Mouse (Mus musculus): ENCODE results near the gene Mapk1ip1l.

- TF ChIP-seq POLR2A (IDR thresholded peaks at IDR 0.05; ENCODE audit: extremely low read depth, insufficient read depth, low read length) (no peak), CTCF (IDR thresholded peaks at IDR 0.05; ENCODE audit: low read depth, low read length) (no peak)
These were observed 6.8 kb downstream of the Mapk1ip1l start for GRCm38 (mm10) chr14:47304814-47305405.
